Mouse (Mus musculus): ENCODE measurements around the gene Myadml2.

Gene Myadml2

GRCm38 (mm10) chr11:120630401-120630871, 17.5 kb downstream of the Myadml2 start:
- no peak for DNase-seq (ENCODE audit: low read depth, low spot score)

- DNase-seq (ENCODE audit: low read depth, low spot score), result no peak
Measured at GRCm38 (mm10) chr11:120629911-120630310, 18.0 kb downstream of the Myadml2 start.

GRCm38 (mm10) chr11:120629341-120629730, 18.6 kb downstream of the Myadml2 start:
- DNase-seq (ENCODE audit: low read depth, low spot score), result peak; percentile 77

GRCm38 (mm10) chr11:120628601-120629340, 19.2 kb downstream of the Myadml2 start:
- DNase-seq (ENCODE audit: low read depth, low spot score), result no peak

GRCm38 (mm10) chr11:120627468-120628300, 20.3 kb downstream of the Myadml2 start:
- DNase-seq (ENCODE audit: low read depth, low spot score), result peak; percentile 86

- no peak for DNase-seq (ENCODE audit: low read depth, low spot score)
Measured at GRCm38 (mm10) chr11:120626785-120627467, 21.0 kb downstream of the Myadml2 start.

GRCm38 (mm10) chr11:120625152-120625775, 22.7 kb downstream of the Myadml2 start, which contains the start of gene Sirt7:
Gene Sirt7 (minus strand): TSS chr11:120625240.
- DNase-seq (ENCODE audit: low read depth, low spot score), result no peak

GRCm38 (mm10) chr11:120624680-120625111, 23.3 kb downstream of the Myadml2 start:
- DNase-seq (ENCODE audit: low read depth, low spot score), result peak; percentile 91

- peak; percentile 85 for DNase-seq (ENCODE audit: low read depth, low spot score)
Measured at GRCm38 (mm10) chr11:120623961-120624679, 23.8 kb downstream of the Myadml2 start.

- no peak for DNase-seq (ENCODE audit: low read depth, low spot score)
Measured at GRCm38 (mm10) chr11:120622805-120623204, 25.2 kb downstream of the Myadml2 start.

- no peak for DNase-seq (ENCODE audit: low read depth, low spot score)
Measured at GRCm38 (mm10) chr11:120620195-120620594, 27.8 kb downstream of the Myadml2 start.

- DNase-seq (ENCODE audit: low read depth, low spot score), result no peak
Measured at GRCm38 (mm10) chr11:120618619-120619535, 29.1 kb downstream of the Myadml2 start.

- peak; percentile 95 for DNase-seq (ENCODE audit: low read depth, low spot score)
Measured at GRCm38 (mm10) chr11:120617519-120618112, 30.3 kb downstream of the Myadml2 start, which contains the start of gene Pcyt2. Gene Pcyt2 (minus strand): TSS chr11:120617936.

GRCm38 (mm10) chr11:120616617-120617294, 31.2 kb downstream of the Myadml2 start:
- DNase-seq (ENCODE audit: low read depth, low spot score), result no peak

GRCm38 (mm10) chr11:120615606-120616203, 32.3 kb downstream of the Myadml2 start:
- no peak for DNase-seq (ENCODE audit: low read depth, low spot score)

GRCm38 (mm10) chr11:120615167-120615566, 32.8 kb downstream of the Myadml2 start:
- no peak for DNase-seq (ENCODE audit: low read depth, low spot score)

- DNase-seq (ENCODE audit: low read depth, low spot score), result no peak
Measured at GRCm38 (mm10) chr11:120613976-120614375, 34.0 kb downstream of the Myadml2 start.

- DNase-seq (ENCODE audit: low read depth, low spot score), result no peak
Measured at GRCm38 (mm10) chr11:120613481-120613972, 34.4 kb downstream of the Myadml2 start.
